Mouse (Mus musculus) adrenal gland, postnatal 36 days (tissue): ENCODE data around the gene Tubb4b. TPM values are rescaled to one million over a fixed set of nuclear protein-coding genes. Genes with fewer than 3 reads are reported as not detected.
A peak's percentile ranks its signal among the peaks of the same experiment; 100 is the strongest.

Source experiments
- DNase-seq, 2 experiments: peaks; one replicate each; pipeline ENCODE4 v3.0.0; 2021; ENCODE audit warnings: mixed read lengths in 1 of 2
- total RNA-seq, 2 experiments: library from RNA; stranded (reverse); gene quantifications; 2 replicates each; pipeline ENCODE4 v1.2.3; 2021

The Tubb4b gene
- total RNA-seq, 2 experiments from 2014 or later = 291 to 296 TPM

DNA sequence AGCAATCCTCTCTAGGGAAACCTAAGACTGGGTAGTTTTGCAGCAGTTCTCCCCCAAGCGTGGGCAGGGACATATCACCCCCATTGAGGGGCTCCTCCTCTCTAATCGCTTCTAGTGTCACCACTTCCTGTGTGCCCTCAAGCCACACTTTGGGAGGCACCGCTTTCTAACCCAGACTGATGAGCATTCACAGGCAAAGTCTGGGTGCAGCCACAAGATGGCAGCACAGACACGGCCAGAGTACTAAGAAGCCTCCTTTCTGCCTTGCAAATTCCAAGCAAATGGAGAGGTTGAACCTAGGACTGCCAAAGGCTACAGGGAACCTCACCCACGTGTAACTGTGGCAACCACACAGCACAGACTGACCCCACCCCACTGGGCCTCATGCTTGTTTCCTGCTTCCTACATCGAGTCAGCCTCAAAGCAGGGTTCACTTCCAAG lies 31.2 kb downstream of the Tubb4b start:
- peak; percentile 83 to 89 for DNase-seq

DNA sequence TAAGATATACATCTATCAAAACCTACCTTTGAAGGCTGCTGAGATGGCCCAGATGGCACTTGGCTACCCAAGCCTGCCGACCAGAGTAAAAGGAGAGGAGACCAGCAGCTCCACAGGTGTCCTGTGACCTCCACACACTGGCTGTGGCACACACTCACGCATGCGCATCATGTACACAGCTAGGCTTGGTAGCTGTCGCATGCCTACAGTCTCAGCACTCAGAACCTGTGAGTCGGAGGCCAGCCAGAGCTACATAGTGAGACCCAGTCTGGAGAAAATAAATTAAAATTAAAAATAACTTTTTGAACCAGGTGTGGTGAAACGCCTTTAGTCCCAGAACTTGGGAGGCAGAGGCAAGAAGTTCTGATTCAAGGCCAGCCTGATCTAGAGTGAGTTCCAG lies 36.7 kb downstream of the Tubb4b start:
- DNase-seq = no peak

DNA sequence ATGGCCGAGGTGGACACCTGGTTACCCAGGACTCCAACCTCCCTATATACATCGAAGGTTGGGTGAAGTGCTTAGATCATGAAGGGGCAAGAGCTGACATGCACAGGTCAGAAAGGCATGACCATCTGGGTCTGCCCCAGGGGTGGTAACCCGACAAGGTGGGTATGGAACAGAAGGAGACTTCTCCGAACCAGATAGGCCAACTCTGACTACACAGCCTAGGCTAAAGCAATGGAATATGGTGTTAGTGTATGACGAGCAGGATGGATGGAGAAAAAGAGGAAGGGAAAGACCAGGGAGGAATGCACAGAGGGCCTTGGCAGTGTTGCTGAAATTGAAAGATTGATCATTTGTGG lies 37.9 kb downstream of the Tubb4b start:
- DNase-seq = no peak

DNA sequence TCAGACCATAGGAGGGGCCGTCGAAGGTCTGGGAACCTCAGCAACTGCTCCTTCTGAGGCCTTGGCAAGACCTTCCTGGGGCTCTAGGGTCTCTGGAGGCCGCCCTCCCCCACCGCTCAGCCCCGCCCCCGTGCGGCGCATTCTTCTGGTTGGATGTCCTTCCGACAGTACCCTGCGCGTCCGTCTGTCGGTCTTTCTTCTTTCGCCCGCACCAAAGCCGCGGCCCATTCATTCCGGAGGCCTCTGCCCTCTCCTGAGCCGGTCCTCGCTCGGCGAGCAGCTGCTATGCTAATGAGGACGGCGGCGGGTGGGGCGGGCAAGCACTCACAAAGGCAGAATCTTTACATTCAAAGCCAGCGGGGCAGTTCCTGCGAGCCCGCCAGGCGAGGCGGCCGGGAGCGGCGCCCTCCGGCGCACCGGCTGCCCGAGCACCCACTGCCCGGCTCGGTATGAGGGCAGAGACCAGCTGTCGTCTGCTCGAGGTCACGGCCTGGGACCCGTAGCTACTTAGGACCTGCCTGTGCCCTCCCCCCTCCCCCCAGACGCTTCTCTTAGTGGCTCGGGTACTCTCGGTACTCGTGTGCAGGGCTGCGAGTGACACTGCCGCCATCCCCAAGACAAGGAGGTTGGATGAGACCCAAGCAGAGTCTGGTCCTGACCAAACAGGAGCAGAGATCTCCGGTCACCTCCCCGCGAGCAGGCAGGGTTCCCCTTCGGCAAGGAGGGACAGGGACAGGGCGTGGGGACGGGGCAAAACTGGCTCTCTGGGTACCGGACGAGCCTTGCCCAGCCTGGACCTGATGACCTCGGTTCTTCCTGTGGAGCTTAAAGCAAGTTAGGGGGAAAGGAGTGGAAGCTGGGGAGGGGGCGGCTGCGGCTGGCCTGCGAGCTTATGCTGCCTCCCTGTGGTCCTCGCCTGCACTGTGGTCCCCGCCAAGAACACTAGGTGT lies 38.6 kb downstream of the Tubb4b start:
- DNase-seq = peak; percentile 51 to 67

DNA sequence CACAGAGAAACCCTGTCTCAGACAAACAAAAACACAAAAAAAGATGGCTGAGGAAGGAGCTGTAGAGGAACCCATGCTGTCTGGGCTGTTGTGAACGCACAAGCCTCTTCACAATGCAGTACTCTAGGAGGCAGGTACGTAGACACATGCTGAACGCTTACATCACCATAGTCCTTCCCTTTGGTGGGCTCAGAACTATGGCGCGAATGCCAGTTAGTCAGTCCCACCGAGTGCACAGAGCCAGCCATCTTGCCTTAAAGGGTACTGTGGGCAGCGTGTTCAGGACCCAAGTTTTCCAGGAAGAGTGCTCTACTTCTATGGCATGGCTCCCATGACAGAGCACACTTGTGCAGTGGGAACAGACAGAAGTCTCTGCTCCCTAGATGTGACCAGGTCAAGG lies 40.0 kb downstream of the Tubb4b start:
- no peak for DNase-seq

DNA sequence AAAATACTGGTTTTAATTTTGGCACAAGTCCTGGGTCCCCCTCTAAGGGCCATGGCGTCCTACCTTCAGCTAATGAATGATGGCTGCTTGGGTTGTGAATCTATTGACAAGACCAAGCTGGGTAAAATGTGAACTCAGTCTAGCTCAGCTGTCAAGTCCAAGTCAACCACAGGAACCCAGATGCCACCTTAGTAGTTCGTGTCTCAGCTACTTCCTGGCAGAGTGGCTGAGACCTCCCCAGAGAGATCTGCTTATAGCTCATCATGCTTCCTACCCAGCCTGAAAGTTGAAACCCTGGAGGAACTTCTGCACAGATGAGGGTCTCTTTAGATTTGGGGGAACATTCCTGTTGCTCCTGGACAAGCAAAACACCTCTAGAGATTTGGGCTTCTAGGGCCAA lies 41.2 kb downstream of the Tubb4b start:
- DNase-seq = no peak

DNA sequence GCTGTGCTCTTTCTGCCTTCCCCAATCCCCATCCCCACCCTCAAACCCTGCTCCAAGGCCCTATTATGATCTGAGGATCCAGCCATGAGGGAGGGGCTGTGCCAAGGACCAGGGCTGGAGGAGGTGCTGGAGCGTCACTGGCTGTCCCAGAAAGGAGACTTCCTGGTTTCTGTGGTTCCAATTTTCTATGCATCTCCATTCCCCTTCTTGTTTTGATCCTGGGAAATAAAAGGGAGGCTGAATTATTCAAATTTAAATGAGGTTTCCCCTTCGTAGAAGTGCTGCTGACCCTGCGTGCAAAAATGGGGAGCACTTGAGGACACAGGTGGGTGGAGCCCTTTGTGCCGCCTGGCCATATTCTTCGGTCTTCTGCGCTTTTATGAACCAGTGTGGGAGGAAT lies 41.8 kb downstream of the Tubb4b start:
- DNase-seq = no peak

DNA sequence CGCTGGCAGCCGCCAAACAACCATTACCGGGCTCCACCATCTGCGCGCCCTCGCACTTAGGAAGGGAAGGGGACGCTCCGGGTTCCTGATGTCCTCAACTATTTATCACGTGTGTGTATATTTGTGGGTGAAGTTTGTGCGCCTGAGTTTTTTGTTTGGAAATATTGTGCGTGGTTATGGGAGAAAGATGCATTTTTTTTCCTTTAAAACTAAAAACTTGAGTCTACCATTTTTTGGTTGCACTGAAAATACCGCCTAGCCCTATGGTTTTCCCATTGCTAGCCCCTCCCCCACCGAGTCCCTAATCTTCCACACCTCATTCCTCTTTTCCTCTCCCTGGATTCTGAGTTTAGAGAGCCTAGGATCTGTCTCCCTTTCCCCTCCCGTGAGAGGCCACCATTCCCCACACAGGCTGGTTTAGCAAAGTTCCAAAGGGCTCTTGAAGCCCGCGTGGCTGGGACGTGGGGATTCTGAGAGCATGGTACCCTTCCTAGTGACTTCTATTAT lies 42.6 kb downstream of the Tubb4b start:
- no peak for DNase-seq

DNA sequence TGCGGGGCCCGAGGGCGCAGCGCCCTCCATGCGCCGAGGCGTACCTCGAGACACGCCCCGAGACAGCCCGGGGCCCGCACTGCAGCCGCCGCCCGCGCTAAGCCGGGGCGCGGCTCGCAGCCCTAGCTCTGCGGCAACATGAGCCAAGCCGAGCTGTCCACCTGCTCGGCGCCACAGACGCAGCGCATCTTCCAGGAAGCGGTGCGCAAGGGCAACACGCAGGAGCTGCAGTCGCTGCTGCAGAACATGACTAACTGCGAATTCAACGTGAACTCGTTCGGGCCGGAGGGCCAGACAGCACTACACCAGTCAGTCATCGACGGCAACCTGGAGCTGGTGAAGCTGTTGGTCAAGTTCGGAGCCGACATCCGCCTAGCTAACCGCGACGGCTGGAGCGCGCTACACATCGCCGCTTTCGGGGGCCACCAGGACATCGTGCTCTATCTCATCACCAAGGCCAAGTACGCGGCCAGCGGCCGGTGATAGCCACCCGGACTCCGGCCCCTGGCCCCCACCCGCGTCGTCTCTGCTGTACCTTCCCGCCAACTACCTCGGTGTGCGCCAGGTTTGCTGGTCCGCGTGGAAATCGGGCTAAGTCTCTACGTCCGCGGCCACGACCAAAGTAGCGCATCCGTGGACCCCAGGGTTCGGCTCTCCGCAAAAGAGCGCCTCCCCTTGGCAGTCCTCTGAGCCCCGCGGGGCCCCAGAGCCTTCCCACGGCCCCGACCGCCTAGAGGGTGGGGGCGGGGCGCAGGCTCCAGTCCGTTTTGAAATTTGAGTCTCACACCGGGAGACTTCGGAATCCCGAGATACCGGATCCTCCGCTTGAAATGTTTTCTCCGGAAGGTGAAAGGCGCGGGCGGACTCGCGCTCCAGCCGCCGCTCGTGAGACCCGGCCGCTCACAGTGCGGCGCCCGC lies 43.3 kb downstream of the Tubb4b start:
- peak; percentile 31 to 47 for DNase-seq

DNA sequence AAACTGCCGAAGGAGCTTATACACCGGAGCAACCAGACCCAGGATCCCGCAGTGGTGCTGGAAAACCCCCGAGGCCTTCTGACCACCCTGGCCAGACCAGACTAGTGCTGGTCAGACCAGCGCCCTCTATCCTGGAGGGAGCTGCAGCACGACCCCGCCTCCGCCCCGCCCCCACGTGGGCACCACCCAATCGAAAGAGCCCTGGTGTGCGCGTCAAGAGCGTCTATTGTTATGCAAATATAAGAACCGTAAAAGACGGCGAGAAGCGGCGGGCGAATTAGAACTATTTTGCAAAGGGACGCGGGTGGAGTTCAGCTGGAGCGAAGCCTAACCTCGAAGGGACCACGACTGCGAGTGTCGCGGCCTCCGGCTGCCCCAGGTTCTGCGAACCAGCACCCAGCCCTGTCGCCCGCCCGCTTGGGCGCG lies 44.0 kb downstream of the Tubb4b start, which contains the start of gene Nrarp:
Gene Nrarp, plus strand, starts transcription at position 281 of the 426 bp plus-strand sequence.
- peak; percentile 94 to 96 for DNase-seq

DNA sequence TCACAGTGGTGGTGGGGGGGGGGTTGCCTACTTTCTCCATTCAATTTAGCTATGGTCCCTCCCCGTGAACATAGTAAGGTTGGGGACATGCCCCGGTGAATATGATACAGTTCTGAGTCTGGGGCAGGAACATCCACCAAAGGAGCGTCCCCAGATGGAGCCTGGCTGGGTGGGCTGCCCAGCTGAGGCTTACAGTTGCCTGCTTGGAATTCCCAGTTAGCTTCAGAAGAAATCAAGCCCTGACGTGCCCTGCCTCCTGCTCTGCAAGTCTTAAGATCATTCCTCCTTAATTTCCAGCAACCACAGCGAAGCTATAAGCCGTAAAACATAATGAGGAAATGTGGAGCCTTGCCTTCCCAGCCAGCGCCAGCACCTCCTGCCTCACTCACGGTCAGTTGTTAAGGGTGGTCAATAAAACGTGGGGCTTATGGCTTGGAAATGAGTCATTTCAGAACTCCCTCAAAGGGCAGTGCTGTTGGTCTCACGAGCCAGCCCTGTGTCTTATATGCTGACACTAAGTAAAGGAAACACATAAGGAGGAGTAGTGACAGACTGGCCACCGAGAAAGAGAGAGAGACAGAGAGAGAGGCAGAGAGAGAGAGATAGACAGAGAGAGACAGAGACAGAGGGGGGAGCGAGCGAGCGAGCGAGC lies 44.8 kb downstream of the Tubb4b start:
- DNase-seq = no peak

DNA sequence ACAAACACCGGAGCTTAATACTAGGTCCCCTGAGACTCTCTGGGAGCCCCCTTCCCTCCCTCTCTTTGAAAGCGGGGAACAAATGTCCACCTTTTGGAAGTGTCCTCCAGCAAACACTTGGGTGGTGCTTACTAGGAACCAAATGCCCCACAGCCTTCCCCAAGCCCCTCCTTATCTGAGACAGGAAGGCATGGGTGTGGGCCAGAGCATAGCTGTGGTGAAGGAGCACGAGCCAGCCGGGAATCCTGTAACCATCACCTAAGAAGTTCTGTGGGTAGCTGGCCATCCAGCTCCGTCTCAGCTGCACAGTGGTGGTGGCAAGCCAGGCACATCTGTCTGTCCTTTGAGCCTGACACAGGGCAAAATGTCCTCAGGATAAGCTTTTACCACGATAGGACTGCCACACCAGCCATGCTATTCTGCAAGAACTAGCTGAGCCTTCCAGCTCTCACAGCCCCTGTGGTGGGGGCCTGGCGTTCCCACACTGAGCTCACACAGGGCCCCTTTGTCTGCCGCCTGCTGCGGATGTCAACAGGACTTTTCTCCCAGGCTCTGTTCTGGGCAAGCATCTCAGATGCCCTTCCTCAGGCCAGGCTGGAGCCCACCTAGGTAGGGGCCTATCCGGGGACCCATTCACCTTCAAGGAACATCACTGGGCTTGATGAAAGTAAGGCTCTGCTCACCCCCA lies 46.1 kb downstream of the Tubb4b start:
- DNase-seq = no peak

DNA sequence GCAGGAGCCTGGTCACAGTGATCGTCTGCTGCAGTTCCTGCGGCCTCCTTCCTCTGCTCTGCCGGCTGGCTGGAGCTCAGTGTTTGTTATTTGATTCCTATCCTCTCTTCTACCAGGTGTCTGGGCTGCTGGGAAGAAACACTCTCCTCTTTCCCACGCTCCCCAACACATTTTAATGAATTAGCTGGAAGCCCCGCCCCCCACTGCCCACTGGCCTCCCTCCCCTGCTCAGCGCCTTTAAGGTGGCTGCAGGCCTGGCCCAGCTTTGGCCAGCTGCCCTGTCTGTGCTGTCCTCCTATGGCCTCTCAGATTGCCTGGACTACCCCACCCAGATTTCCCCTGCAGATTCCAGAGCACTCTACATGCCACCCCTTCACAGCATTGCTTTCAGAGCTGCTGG lies 46.8 kb downstream of the Tubb4b start:
- DNase-seq = peak in 1 of 2 experiments; percentile 55

DNA sequence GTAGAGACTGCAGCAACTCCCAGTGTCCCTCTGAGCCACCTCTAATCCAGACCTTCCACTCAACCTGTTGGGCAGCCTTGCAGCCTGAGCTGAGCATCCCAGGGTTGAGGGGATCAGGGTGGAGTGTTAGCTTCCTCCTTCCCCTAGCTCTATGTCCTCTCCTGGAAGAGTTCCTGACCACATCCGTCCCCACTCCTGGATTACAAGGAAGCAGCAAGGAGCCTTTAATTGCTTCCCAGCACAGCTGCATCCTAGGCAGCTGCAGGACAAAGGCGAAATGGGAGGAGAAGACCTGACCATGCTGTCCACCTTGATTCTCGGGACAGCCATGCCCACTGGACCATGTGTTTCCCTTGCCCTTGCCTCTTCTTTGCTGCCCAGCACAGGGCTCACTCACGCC lies 47.4 kb downstream of the Tubb4b start:
- DNase-seq = no peak

DNA sequence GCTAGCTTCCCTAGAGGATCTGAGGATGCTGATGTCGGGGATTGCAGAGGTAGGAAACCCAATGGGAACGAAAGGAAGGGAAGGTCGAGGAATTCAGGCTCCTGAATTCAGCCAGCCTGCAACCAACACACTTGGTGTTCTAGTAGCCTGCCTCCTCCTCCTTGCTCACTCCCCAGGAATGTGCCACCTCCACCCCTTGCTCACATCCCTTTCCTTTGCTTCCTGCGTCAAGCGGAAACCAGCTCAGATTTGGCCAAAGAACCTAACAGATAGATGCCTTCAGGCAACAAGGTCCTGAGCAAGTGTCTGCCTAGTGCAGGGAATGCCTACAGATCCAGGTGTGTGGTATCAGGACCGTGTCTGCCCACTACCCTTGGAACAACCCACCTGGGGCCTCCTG lies 47.9 kb downstream of the Tubb4b start:
- DNase-seq = peak in 1 of 2 experiments; percentile 27

DNA sequence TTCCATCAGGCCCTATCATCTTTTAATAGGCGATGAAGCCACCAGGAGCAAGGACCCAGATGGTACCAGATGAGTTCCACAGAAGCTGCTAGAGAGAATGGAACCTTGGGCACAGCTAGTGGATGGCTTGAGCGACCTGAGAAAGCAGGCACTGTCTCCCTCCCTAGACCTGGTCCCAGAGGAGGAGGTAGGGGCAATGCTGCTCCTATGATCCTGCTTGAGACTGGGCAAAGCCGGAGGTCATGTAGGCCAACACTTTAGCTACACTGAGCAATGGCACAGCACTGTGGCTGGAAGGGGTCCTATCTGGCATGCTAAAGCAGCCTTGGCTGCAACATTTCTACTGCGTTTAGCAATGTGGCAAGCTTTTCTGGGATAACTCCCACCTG lies 48.8 kb downstream of the Tubb4b start:
- no peak for DNase-seq

DNA sequence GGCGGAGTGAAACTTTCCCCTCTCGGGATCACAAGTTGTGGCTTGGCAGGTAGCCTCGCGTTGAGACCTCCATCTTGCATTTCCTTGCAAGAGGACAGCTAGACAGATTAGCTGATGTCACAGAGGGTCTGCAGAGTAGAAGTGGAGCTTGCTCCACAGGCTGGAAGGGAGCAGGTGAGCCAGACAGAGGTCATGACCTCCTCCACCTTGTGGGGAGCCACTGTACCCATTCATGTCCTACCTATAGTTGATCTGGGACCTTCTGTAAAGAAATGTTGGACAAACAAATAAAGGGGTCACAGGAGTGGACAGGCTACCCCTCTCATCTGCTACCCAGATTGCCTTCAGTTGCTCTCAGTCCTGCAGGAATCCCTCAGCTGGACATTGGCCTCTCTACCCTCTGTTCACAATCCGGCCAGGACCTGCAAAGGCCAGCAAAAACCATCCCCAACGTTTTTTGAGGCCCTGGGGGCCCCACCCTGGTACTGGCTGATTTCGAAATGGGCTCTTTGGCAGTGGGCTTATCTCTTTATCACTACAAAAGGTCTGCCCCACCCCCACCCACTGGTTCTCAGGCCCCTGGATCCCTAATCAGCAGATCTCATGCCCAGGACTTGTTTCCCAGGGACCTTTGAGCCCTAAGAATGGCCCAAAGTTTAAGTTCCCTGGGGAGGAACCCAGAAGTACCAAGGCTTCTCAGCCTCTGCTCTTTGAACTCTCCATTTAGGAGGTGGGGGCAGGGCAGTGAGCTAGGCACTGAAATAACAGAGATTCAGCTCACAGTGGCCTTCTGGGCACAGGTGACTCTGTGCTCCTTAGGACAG lies 49.4 kb downstream of the Tubb4b start:
- DNase-seq = no peak

DNA sequence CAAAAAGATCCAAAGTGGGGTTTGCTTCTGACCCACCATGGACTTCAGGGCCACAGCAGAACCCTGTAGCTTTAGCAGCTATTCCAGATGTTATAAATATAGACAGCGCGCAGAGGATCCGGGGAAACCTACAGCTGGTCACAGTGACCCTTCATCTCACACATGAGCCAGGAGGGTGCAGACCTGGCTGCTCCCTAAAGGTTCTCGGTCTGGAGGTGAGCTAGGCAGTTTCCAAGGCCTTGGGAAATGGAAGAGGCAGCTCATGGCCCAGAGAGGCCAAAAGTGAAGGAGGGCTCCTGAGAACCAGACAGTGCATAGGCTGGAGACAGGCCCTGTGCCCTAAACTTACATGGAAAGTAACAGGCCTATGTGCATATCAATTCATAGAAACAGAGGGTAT lies 50.7 kb downstream of the Tubb4b start:
- DNase-seq = no peak

DNA sequence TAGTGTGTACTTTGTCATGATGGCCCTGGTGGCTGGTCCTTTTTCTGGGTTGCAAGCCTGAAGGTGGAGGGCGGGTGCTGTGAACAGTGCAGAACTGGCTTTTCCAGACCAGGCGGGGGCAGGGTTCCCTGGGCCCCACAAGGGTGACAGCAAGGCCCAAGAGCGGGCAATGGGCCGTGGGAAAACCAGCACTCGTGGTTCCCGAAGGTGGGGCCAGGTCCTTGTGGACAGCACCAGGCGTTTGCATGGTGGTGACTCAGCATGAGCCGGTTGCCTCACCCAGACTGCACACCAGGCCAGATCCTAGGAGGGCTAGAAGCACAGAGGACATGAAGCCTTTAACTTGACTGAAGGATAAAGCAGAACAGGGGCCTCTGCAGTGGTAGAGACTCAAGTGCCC lies 51.9 kb downstream of the Tubb4b start:
- peak; percentile 45 to 59 for DNase-seq
